Mouse (Mus musculus): ENCODE results near the gene Hspa1b.
A peak's percentile ranks its signal among the peaks of the same experiment; 100 is the strongest.

Hspa1b gene

DNA sequence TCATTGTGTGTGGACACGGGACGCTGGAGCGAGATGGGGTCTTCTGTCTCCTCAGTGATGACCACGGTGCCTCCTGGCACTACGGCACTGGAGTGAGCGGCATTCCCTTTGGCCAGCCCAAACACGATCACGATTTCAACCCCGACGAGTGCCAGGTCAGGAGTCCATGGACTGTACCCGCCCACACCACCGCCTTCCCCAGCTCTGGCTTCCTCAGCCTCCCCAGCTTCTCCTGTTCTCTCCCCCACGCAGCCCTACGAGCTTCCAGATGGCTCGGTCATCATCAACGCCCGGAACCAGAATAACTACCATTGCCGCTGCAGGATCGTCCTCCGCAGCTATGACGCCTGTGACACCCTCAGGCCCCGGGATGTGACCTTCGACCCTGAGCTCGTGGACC lies 25.0 kb downstream of the Hspa1b start:
- no peak for ATAC-seq (ENCODE audit: insufficient number of reproducible peaks, low FRiP score, low TSS enrichment)

DNA sequence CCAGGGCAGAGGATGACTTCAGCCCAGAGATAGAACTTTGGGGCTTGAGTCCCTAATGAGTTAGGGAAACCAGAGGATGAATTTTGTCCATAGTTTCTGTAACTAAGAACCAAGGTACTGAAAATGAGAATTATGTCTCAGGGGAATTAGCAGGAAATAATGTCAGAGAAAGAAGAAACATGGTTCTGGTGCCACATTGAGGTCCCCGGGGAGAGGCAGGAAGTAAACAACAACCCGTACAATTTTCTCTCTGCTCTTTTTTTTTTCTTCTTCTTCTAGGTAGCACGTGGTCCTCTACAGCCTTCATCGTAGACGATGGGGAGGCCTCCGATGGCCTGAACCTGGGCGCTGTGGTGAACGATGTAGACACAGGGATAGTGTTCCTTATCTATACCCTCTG lies 26.8 kb downstream of the Hspa1b start:
- ATAC-seq (ENCODE audit: insufficient number of reproducible peaks, low FRiP score, low TSS enrichment), result no peak

DNA sequence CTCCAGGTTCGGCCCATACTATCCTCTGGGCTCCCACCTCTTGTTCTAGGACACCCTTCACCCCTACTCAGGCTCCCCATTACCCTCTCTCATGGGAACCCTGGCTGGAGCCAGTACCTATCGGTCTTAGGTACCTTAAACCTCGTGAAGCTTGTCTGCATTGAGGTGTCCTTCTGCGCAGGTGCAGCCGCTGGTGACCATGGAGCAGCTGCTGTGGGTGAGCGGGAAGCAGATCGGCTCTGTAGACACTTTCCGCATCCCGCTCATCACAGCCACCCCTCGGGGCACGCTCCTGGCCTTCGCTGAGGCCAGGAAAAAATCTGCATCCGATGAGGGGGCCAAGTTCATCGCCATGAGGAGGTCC lies 27.3 kb downstream of the Hspa1b start:
- peak; percentile 28; the same call in 1 of the 2 replicates for ATAC-seq (ENCODE audit: insufficient number of reproducible peaks, low FRiP score, low TSS enrichment)

DNA sequence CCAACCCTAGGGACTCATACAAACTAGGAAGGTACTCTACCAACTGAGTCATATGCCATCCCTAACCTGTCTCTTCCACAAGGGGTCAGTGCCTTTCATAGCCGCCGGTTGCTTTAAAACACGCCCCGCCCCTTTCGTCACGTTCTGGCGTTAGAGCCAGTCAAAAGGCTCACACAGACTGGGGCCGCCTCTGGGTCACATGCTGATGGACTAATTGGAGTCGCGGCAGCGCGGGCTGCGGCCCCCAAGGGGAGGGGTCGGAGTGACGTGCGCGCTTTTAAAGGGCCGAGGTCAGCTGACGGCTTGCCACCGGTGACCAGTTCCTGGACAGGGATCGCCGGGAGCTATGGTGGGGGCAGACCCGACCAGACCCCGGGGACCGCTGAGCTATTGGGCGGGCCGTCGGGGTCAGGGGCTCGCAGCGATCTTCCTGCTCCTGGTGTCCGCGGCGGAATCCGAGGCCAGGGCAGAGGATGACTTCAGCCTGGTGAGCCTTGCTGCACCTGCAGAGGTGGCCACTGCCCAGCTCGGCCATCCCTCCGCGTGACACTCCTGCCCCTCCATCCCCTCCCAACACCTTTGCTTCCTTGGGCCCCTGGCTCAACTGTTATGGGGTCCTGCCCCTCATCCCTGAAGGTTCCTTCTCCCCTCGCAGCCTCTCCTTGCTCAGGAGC lies 27.8 kb downstream of the Hspa1b start, which contains the start of gene Neu1:
Gene Neu1 (plus strand): TSS at position 193 of the 674 bp plus-strand sequence.
- ATAC-seq (ENCODE audit: insufficient number of reproducible peaks, low FRiP score, low TSS enrichment), result peak; percentile 92

DNA sequence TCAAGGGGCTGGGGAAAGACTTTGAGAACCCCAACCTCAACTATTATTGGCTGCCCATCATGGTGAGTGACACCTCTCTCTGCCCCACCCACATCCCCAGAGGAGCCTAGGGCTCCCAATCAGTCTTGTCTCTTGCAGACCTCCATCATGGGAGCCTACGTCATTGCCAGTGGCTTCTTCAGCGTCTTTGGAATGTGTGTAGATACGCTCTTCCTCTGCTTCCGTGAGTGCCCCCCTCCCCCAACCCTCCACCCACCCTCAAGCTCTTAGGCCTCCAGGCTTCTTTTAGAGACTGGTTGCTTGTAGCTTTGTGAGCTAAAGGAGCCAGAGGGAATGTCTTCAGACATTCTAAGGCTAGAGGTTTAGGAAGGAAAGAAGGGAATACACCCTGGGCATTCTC lies 30.2 kb downstream of the Hspa1b start:
- no peak for ATAC-seq (ENCODE audit: insufficient number of reproducible peaks, low FRiP score, low TSS enrichment)

DNA sequence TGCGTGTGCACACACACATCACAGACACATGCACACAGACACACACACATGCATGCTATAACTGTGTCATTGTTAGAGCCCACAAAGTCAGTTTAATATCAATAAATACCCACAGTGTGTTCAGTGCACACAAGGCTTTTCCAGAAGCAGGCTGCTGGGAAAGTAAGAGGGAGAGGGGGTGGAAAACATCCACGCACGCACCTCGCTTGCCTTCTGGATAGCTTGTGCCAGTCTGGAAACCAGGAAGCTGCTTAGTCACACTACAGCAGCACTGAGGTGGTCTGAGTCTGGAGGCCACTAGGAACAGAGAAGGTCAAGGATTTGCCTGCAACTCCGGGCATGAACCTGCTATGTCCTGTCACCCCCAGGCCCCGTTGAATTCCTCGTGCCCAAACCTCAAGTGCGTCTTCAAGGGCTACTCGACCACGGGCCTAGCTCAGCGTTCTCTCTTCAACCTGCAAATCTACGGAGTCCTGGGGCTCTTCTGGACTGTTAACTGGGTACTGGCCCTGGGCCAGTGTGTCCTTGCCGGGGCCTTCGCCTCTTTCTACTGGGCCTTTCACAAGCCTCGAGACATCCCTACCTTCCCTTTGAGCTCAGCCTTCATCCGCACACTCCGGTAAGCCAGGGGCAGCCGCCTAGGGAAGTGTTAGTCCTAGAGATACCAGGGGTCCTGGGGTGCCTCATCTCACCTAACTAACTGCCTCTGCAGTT lies 31.6 kb downstream of the Hspa1b start:
- no peak for ATAC-seq (ENCODE audit: insufficient number of reproducible peaks, low FRiP score, low TSS enrichment)

DNA sequence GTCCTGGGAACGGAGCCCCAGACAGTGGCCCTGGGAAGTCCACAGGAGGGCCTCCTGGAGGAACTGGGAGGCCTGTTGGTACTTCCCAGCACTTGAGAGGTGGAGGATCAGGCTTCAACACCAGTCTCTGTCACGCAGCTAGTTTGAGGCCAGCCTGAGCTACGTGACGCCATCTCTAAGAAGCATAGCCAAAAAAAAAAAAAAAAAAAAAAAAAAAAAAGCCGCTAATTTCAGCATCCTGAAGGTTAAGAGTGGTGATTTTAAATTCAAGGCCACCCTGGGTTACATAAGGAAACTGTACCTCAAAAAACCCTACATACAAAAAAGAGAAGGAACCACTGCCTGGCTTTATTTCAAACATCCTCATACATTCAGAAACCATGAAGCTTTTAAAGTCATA lies 34.8 kb downstream of the Hspa1b start:
- ATAC-seq (ENCODE audit: insufficient number of reproducible peaks, low FRiP score, low TSS enrichment), result no peak

DNA sequence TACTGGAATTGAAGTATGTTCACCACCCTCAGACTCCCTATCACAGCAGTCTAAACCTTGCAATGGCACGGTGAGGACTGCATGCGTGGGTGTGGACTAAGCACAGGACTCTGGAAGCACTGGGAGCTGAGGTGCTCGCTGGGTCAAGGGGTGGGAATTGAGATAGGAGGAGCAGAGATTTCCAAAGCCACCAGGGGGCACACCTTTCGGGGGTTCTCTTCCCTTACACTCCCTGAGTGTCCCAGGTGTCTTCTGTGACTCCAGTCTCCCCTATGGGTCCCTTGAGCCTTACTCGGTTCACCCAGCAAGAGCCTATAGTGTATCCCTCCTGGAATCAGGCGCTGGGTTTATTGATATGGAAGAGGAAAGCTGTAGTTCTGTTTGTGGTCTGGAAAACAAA lies 36.1 kb downstream of the Hspa1b start:
- no peak for ATAC-seq (ENCODE audit: insufficient number of reproducible peaks, low FRiP score, low TSS enrichment)

DNA sequence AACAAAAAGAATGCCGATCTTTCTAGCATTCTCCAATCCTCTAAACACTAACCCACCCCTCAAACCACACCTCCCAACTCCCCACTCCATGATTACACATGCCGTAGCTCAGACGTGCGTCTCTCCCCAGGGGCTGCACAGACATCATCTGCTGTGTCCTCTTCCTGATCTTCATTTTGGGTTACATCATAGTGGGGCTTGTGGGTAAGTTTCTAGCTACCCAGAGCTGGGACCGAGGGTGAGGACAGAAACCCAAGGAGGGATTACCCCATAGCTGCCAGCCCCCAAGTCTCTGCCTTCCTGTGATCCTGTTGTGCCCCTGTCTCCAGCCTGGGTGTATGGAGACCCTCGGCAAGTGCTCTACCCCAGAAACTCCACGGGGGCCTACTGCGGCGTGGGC lies 41.9 kb downstream of the Hspa1b start:
- ATAC-seq (ENCODE audit: insufficient number of reproducible peaks, low FRiP score, low TSS enrichment), result no peak

DNA sequence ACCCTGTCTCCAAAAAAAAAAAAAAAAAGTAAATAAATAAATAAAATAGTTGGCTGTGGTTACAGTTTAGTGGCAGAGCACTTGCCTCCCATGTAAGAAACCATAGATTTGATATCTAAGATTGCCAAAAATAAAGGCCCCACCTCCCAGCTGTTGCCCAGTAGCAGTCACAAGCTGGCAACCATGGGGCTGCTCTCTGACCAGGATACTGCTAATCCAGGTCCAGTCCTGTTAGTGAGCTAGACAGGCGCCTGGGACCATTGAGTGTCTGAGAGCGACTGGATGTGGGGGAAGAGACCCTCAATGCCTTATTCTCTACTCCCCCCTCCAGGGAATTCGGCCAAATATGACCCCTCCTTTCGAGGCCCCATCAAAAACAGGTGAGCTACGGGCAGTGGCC lies 42.7 kb downstream of the Hspa1b start:
- ATAC-seq (ENCODE audit: insufficient number of reproducible peaks, low FRiP score, low TSS enrichment), result no peak

DNA sequence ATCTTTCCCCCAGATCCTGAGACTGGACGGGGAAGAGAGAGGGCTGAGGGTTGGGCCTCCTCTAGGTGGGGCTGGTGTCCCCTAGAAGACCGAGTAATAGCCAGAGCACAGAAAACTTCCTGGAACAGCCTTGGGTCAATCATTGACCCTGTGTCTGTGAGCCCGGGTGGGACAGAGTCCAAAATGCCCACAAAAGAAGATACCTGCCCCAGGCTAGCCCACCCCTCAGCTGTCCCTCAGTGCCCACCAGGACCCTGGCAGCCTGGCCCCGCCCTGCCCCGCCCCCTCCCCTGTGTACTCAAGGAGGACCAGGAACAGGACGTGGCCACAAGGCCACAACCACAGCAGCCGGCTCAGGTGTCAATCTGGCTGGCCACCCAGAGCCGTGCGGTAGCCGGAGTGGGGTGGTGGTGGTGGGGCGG lies 43.6 kb downstream of the Hspa1b start:
- no peak for ATAC-seq (ENCODE audit: insufficient number of reproducible peaks, low FRiP score, low TSS enrichment)

DNA sequence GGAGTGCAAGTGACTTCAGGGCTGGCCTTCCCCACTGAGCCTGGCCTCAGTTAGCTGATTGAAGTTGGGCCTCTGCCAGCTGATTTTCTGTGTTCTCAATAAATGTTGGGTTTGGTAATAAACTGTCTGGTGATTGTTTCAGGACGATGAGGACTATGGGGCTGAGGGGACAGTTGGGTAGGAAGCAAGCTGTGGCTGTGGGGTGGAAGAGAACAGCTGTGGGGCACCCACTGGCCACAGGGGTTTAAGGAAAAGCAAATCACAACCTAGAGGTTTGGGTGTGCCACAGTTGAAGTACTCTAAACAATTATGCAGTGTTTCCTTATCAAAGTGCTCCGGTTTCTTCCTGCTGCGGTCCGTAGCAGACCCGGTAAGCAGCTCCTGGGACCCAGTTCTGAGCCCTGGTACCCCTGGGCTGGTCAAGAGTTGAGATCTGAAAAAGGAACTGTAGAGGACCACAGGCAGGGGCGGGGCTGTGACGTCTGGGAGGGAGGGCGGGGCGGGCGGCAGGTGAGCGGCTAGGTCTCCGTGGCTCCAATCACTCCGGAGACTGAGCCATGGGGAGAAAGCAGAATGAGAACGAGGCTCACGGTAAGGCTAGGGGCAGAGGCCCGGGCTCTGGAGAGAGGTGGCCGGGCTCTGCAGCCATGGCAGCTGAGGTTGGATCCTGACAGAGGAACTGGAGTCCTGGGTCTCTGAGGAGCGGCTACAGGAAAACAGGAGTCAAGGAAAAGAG lies 44.9 kb downstream of the Hspa1b start, which contains the start of gene Slc44a4:
Gene Slc44a4 (plus strand): TSS at position 537 of the 736 bp plus-strand sequence.
- no peak for ATAC-seq (ENCODE audit: insufficient number of reproducible peaks, low FRiP score, low TSS enrichment)

DNA sequence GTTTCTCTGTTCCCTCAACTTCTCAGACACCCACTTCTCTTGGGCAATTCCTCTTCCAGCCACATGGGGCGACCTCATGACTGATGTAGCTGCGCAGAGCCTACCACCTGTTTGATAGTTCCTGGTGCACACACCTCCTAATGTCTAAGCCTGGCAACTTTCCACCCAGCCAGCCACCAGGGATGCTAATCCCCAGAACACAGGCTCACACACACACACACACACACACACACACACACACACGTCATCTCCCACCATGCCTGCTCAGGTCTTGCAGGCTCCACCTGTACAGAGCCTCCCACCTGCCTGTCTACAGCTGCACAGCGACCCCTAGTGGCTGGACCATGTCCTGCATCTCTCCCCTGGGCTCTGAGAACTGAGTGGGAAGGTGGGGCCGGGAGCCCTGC lies 47.1 kb downstream of the Hspa1b start:
- ATAC-seq (ENCODE audit: insufficient number of reproducible peaks, low FRiP score, low TSS enrichment), result peak; percentile 60; the same call in 1 of the 2 replicates

DNA sequence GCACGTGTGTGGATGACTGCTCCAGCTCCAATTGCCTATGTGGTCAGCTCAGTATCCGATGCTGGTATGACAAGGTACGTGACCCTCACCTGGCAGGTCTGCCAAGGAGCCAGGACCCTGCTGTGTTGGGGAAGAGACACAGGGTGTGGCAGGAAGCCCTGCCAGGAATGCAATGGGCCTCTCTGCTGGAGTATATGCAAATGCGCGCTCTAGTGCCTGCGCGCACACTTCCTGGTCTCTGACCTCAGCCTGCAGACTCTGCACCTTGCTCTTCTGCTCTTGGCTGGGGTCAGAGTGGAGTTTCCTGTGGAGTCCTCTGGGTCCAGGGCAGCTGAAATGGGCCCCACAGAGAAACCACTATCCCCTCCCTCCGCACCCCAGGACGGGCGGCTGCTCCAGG lies 48.1 kb downstream of the Hspa1b start:
- ATAC-seq (ENCODE audit: insufficient number of reproducible peaks, low FRiP score, low TSS enrichment), result no peak

Measured in cerebellum, adult (tissue).